Mouse (Mus musculus) right cerebral cortex, postnatal 25 days (tissue): Measurements from ENCODE around the gene Hlf.
A peak's percentile ranks its signal among the peaks of the same experiment; 100 is the strongest.

Experiments
- DNase-seq: peaks from one replicate; pipeline ENCODE4 v3.0.0; 2022

Hlf gene

GRCm38 (mm10) chr11:90370367-90370766 is 20.3 kb downstream of the Hlf start:
- DNase-seq: no peak

- DNase-seq: peak; percentile 93
Measured at GRCm38 (mm10) chr11:90369605-90370004, 21.1 kb downstream of the Hlf start.

- DNase-seq: no peak
Measured at GRCm38 (mm10) chr11:90369115-90369514, 21.6 kb downstream of the Hlf start.

- DNase-seq: no peak
Measured at GRCm38 (mm10) chr11:90367894-90368860, 22.5 kb downstream of the Hlf start.

- DNase-seq: no peak
Measured at GRCm38 (mm10) chr11:90364865-90365264, 25.8 kb downstream of the Hlf start.

- no peak for DNase-seq
Measured at GRCm38 (mm10) chr11:90363821-90364497, 26.7 kb downstream of the Hlf start.

- no peak for DNase-seq
Measured at GRCm38 (mm10) chr11:90363406-90363805, 27.3 kb downstream of the Hlf start.

GRCm38 (mm10) chr11:90360536-90360935 is 30.2 kb downstream of the Hlf start:
- no peak for DNase-seq

- DNase-seq: no peak
Measured at GRCm38 (mm10) chr11:90358063-90358462, 32.6 kb downstream of the Hlf start.

- DNase-seq: no peak
Measured at GRCm38 (mm10) chr11:90357371-90357770, 33.3 kb downstream of the Hlf start.

- no peak for DNase-seq
Measured at GRCm38 (mm10) chr11:90356495-90357304, 34.0 kb downstream of the Hlf start.

- DNase-seq: no peak
Measured at GRCm38 (mm10) chr11:90356036-90356435, 34.7 kb downstream of the Hlf start.

- DNase-seq: no peak
Measured at GRCm38 (mm10) chr11:90355270-90355681, 35.4 kb downstream of the Hlf start.

GRCm38 (mm10) chr11:90352696-90353095 is 38.0 kb downstream of the Hlf start:
- DNase-seq: no peak

GRCm38 (mm10) chr11:90350153-90350512 is 40.6 kb downstream of the Hlf start:
- DNase-seq: no peak

GRCm38 (mm10) chr11:90349486-90350152 is 41.1 kb downstream of the Hlf start:
- DNase-seq: no peak

- no peak for DNase-seq
Measured at GRCm38 (mm10) chr11:90347667-90348459, 42.8 kb downstream of the Hlf start.

- DNase-seq: no peak
Measured at GRCm38 (mm10) chr11:90345746-90346145, 44.9 kb downstream of the Hlf start.

GRCm38 (mm10) chr11:90342858-90343257 is 47.8 kb downstream of the Hlf start:
- no peak for DNase-seq

- no peak for DNase-seq
Measured at GRCm38 (mm10) chr11:90342267-90342666, 48.4 kb downstream of the Hlf start.

GRCm38 (mm10) chr11:90340836-90341235 is 49.9 kb downstream of the Hlf start:
- no peak for DNase-seq

- DNase-seq: no peak
Measured at GRCm38 (mm10) chr11:90334816-90335215, 55.9 kb downstream of the Hlf start.
